Mouse (Mus musculus) neural tube, embryonic 15.5 days (tissue): Measurements from ENCODE around the gene Tgif2. TPM values are rescaled to one million over a fixed set of nuclear protein-coding genes. Genes with fewer than 3 reads are reported as not detected.
"Not testable (repeated sequence)": the region's sequence is repeated elsewhere in the genome, so short reads cannot be mapped to it uniquely, and the experiment has no call there.

Experiments
- ATAC-seq: fragments of 200-750 bp; cut with Nextera tagmentation; 2 replicates; pipeline ENCODE4 v1.8.0; 2017; ENCODE audit warnings: mild to moderate bottlenecking, moderate TSS enrichment, moderate library complexity; ENCODE audit not compliant: low FRiP score
- H3K27ac ChIP-seq: fragments of 300-500 bp; sonication (generic); replicated peaks from 2 replicates; pipeline ENCODE4 v1.5.1; 2015; ENCODE audit warnings: mild to moderate bottlenecking, inconsistent platforms
- H3K27me3 ChIP-seq: fragments of 300-500 bp; sonication (generic); replicated peaks from 2 replicates; pipeline ENCODE4 v1.6.1; 2015; ENCODE audit warnings: inconsistent platforms
- H3K36me3 ChIP-seq: fragments of 300-500 bp; sonication (generic); 2 replicates; pipeline ENCODE4 v1.6.1; 2015; ENCODE audit warnings: inconsistent platforms
- H3K4me1 ChIP-seq: fragments of 300-500 bp; sonication (generic); 2 replicates; pipeline ENCODE4 v1.6.1; 2015; ENCODE audit warnings: inconsistent platforms
- H3K4me2 ChIP-seq: fragments of 300-500 bp; sonication (generic); 2 replicates; pipeline ENCODE4 v1.6.1; 2015; ENCODE audit warnings: inconsistent platforms, mild to moderate bottlenecking, moderate library complexity
- H3K4me3 ChIP-seq: fragments of 300-500 bp; sonication (generic); replicated peaks from 2 replicates; pipeline ENCODE4 v1.5.1; 2015; ENCODE audit warnings: mild to moderate bottlenecking, inconsistent platforms
- H3K9ac ChIP-seq: fragments of 300-500 bp; sonication (generic); replicated peaks from 2 replicates; pipeline ENCODE4 v1.6.1; 2015; ENCODE audit warnings: mild to moderate bottlenecking, inconsistent platforms
- H3K9me3 ChIP-seq: fragments of 300-500 bp; sonication (generic); replicated peaks from 2 replicates; pipeline ENCODE4 v1.6.1; 2016; ENCODE audit warnings: inconsistent platforms
- WGBS: fragments of 180-500 bp; shearing (Covaris S2); methylation state at CpG from one replicate; pipeline ENCODE4 v1.1.7; 2015; ENCODE audit warnings: mixed read lengths; 5-methylcytosine and 5-hydroxymethylcytosine counted together
- polyA plus RNA-seq: library from polyadenylated mRNA; unstranded; fragments of >200 nt; fragmentation: Nextera tagmentation; extraction: Ambion mirVana; gene quantifications from 2 replicates; pipeline ENCODE4 v1.2.1, GENCODE M21; 2015

The Tgif2 gene
- polyA plus RNA-seq, 1 experiment from 2014 or later = 10.3 TPM

- 22% methylated on average over 5 of the region's 5 CpGs for WGBS
- H3K4me2 ChIP-seq = no peak overlapping the region
- H3K27me3 ChIP-seq = no peaks in the 10 kb centered on the region; the same call in 1 of the 2 replicates
- H3K4me3 ChIP-seq = no peak overlapping the region
- H3K36me3 ChIP-seq = no peaks in the 10 kb centered on the region
- H3K9ac ChIP-seq = no peak overlapping the region
- H3K9me3 ChIP-seq = no peaks in the 10 kb centered on the region
- 0 out of 2 replicates have a peak overlapping the region, but pooled peaks have one; percentile 3 for H3K27ac ChIP-seq
- no peak for ATAC-seq
- peaks cover 16% of the 10 kb centered on the region for H3K4me1 ChIP-seq
Observed at GRCm38 (mm10) chr2:156814893-156815292, 24.9 kb upstream of the Tgif2 start.

DNA sequence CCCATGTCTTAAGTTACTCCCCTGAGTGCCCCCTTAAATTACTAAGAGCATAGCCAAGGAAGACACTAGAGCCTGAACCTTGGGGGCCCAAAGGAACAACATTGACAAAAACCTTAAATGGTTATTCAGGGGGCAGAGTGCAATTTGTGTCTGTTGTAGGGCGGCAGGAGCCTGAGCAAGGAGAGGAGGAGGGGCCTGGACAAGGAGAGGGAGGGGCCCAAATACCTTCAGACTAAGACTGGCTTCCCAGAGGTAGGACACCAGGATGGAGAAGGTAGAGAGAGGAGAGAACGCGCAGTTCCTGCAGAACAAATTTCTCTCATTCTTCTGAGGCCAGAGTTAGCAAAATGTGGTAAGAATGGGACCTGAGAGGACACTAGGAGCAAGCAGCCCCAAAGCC is 24.4 kb upstream of the Tgif2 start:
- Histone ChIP-seq H3K36me3 (no peaks in the 10 kb centered on the region), H3K27me3 (no peaks in the 10 kb centered on the region; the same call in 1 of the 2 replicates), H3K9me3 (no peaks in the 10 kb centered on the region), H3K27ac (no peak overlapping the region), H3K4me2 (no peak overlapping the region), H3K9ac (no peak overlapping the region), H3K4me3 (no peak overlapping the region), H3K4me1 (peaks cover 16% of the 10 kb centered on the region)
- ATAC-seq = no peak
- 64% methylated on average over 3 of the region's 3 CpGs for WGBS

DNA sequence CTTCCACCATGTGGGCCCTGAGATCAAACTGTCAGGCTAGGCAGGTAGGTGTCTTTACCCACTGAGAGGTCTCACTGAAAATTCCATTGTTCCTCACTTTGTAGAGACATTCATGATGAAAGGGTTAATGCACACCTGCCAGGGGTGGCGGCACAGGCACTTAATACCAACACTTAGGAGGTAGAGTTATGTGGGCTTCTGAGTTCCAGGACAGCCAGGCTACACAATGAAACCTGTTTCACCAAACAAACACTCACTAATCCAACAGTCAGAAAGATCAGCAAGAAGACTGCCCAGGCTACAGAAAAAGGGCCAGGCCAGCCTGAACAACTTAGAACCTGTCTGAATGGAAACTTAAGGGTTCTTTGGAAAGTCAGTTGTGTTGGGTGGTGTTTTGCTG is 23.7 kb upstream of the Tgif2 start:
- no peaks in the 10 kb centered on the region for H3K9me3 ChIP-seq
- no peaks in the 10 kb centered on the region for H3K36me3 ChIP-seq
- no peak overlapping the region for H3K4me2 ChIP-seq
- WGBS = 65% methylated on average over 1 of the region's 1 CpGs
- H3K27me3 ChIP-seq = no peaks in the 10 kb centered on the region; the same call in 1 of the 2 replicates
- no peak overlapping the region for H3K4me3 ChIP-seq
- ATAC-seq = no peak
- H3K9ac ChIP-seq = no peak overlapping the region
- H3K4me1 ChIP-seq = peaks cover 16% of the 10 kb centered on the region
- H3K27ac ChIP-seq = no peak overlapping the region

DNA sequence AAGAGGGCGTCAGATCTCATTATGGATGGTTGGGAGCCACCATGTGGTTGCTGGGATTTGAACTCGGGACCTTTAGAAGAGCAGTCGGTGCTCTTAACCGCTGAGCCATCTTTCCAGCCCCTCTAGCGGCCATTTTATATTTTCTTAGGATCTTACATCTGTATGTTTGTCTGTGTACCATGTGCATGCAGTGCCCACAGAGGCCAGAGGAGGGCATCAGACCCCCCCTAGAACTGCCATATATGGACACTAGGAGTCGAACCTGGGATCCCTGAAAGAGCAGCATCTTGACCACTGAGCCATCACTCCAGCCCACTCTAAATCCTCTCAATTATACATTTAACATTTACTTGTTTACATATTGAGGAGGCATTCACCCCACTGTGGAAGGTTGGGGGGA is 14.7 kb upstream of the Tgif2 start:
- not testable (repeated sequence) for H3K4me3 ChIP-seq, H3K36me3 ChIP-seq, H3K4me1 ChIP-seq, H3K9me3 ChIP-seq, H3K27ac ChIP-seq, ATAC-seq, H3K9ac ChIP-seq, H3K4me2 ChIP-seq, H3K27me3 ChIP-seq
- 86% methylated on average over 6 of the region's 6 CpGs for WGBS

DNA sequence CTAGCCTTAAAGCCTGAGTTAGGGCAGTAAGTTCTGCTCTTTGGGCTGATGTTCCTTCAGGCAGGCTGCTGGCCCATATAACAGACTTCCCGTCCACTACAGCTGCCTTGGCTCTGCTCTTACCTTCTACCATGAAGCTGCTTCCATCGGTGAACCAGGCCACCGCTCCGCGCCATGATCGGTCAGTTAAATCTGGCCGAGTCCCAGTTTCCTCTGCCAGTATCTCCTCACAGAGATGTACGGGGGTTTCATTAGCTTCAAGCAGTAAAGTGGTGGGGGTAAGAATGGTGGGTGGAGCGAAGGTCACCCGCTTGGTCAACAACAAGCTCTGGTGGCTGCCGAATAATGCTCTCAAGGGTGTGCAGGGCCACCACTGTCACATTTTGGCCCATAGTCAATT is 5.5 kb upstream of the Tgif2 start:
- Histone ChIP-seq H3K9ac (no peak overlapping the region), H3K36me3 (0 out of 2 replicates have a peak, but pooled peaks cover 23% of the 10 kb centered on the region), H3K4me2 (no peak overlapping the region), H3K4me3 (no peak overlapping the region), H3K27me3 (no peaks in the 10 kb centered on the region), H3K9me3 (0 out of 2 replicates have a peak, but pooled peaks cover 10% of the 10 kb centered on the region), H3K4me1 (peaks cover 4% of the 10 kb centered on the region), H3K27ac (no peak overlapping the region)
- ATAC-seq = no peak
- WGBS = 96% methylated on average over 11 of the region's 11 CpGs

DNA sequence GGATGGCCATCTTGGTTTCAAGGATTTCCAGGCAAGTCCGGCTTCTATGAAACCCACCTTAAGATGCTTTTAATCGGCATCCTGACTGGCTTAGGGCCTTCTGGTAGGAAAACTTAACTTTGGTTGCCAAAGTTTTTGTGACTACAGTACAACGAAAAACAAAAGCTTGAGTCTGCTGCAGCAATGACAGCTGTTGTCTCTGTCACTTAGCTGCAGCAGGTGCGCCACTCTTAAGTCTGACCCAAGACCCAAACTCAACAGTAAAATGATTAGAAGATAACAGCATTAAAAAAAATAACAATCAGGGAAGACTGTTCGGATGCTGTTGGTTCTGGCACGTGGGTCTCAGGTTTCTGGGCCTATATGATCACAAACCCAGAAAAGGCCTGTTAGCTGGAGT is 968 bp upstream of the Tgif2 start:
- 0 out of 2 replicates have a peak overlapping the region, but pooled peaks have one; percentile 45 for H3K27ac ChIP-seq
- peaks cover 27% of the 10 kb centered on the region for H3K27me3 ChIP-seq
- WGBS = 64% methylated on average over 6 of the region's 6 CpGs
- no peak overlapping the region for H3K9ac ChIP-seq
- peak overlapping the region; percentile 98 for H3K4me2 ChIP-seq
- H3K36me3 ChIP-seq = 0 out of 2 replicates have a peak, but pooled peaks cover 4% of the 10 kb centered on the region
- no peak for ATAC-seq
- H3K4me1 ChIP-seq = peaks cover 41% of the 10 kb centered on the region
- no peaks in the 10 kb centered on the region for H3K9me3 ChIP-seq
- H3K4me3 ChIP-seq = peak overlapping the region; percentile 60

- peak overlapping the region; percentile 56 for H3K9ac ChIP-seq
- H3K27me3 ChIP-seq = peaks cover 27% of the 10 kb centered on the region
- no peaks in the 10 kb centered on the region for H3K9me3 ChIP-seq
- 1% methylated on average over 47 of the region's 79 CpGs for WGBS
- peak overlapping the region; percentile 98 for H3K4me2 ChIP-seq
- ATAC-seq = 0 out of 2 replicates have a peak, but pooled peaks have one; percentile 26
- peak overlapping the region; percentile 60 for H3K4me3 ChIP-seq
- H3K36me3 ChIP-seq = no peaks in the 10 kb centered on the region
- H3K4me1 ChIP-seq = peaks cover 53% of the 10 kb centered on the region
- peak overlapping the region; percentile 80 for H3K27ac ChIP-seq
Observed at GRCm38 (mm10) chr2:156840301-156841027, 657 bp downstream of the Tgif2 start.

GRCm38 (mm10) chr2:156841028-156841840 is 1.4 kb downstream of the Tgif2 start:
- H3K9me3 ChIP-seq = no peaks in the 10 kb centered on the region
- ATAC-seq = peak; percentile 25; the same call in 1 of the 2 replicates
- H3K27me3 ChIP-seq = peaks cover 27% of the 10 kb centered on the region
- peaks cover 60% of the 10 kb centered on the region for H3K4me1 ChIP-seq
- under 1% methylated on average over 42 of the region's 42 CpGs for WGBS
- H3K4me2 ChIP-seq = peak overlapping the region; percentile 98
- H3K9ac ChIP-seq = peak overlapping the region; percentile 56
- peak overlapping the region; percentile 80 for H3K27ac ChIP-seq
- H3K4me3 ChIP-seq = peak overlapping the region; percentile 60
- H3K36me3 ChIP-seq = no peaks in the 10 kb centered on the region

- 6% methylated on average over 20 of the region's 20 CpGs for WGBS
- Histone ChIP-seq H3K4me1 (peaks cover 60% of the 10 kb centered on the region), H3K9ac (0 out of 2 replicates have a peak overlapping the region, but pooled peaks have one; percentile 11), H3K27ac (peak overlapping the region; percentile 80), H3K36me3 (no peaks in the 10 kb centered on the region), H3K4me3 (peak overlapping the region; percentile 60), H3K4me2 (peak overlapping the region; percentile 98), H3K27me3 (peaks cover 27% of the 10 kb centered on the region), H3K9me3 (no peaks in the 10 kb centered on the region)
- ATAC-seq = no peak
Observed at GRCm38 (mm10) chr2:156841841-156842706, 2.3 kb downstream of the Tgif2 start.

DNA sequence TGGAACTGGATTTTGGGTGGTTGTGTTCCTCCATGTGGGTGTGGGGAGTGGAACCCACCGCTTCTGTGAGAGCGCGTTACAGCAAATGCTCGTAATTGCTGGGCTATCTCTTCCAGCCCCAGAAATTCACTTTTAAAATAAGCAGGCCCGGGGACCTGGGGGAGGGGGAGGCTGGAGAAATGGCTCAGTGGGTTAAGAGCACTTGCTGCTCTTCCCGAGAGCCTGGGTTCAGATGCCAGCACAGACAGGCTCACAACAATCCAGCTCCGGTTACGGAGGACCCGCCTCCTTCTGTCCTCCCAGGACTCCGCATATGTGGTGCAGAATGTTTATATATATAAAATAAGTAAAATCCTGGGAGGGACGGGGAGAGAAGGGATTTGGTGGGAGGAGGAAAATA is 2.9 kb downstream of the Tgif2 start:
- H3K4me1 ChIP-seq = peaks cover 63% of the 10 kb centered on the region
- peak overlapping the region; percentile 2; the same call in 1 of the 2 replicates for H3K4me3 ChIP-seq
- 22% methylated on average over 11 of the region's 11 CpGs for WGBS
- H3K9ac ChIP-seq = no peak overlapping the region
- H3K4me2 ChIP-seq = peak overlapping the region; percentile 98; the same call in 1 of the 2 replicates
- ATAC-seq = no peak
- H3K27ac ChIP-seq = peak overlapping the region; percentile 80
- H3K36me3 ChIP-seq = no peaks in the 10 kb centered on the region
- H3K27me3 ChIP-seq = peaks cover 27% of the 10 kb centered on the region
- H3K9me3 ChIP-seq = no peaks in the 10 kb centered on the region

- H3K4me1 ChIP-seq = peaks cover 68% of the 10 kb centered on the region
Observed at GRCm38 (mm10) chr2:156843331-156843730, 3.5 kb downstream of the Tgif2 start.

More at GRCm38 (mm10) chr2:156843331-156843730, 3.5 kb downstream of the Tgif2 start:
- 55% methylated on average over 10 of the region's 10 CpGs for WGBS
- Histone ChIP-seq H3K9ac (no peak overlapping the region), H3K27me3 (peaks cover 27% of the 10 kb centered on the region), H3K9me3 (no peaks in the 10 kb centered on the region), H3K4me2 (no peak overlapping the region), H3K36me3 (no peaks in the 10 kb centered on the region), H3K4me3 (no peak overlapping the region), H3K27ac (no peak overlapping the region)
- ATAC-seq = no peak
